Comparison of ENCODE assay signal across 32 mouse cellular contexts in the genomic region with DNA sequence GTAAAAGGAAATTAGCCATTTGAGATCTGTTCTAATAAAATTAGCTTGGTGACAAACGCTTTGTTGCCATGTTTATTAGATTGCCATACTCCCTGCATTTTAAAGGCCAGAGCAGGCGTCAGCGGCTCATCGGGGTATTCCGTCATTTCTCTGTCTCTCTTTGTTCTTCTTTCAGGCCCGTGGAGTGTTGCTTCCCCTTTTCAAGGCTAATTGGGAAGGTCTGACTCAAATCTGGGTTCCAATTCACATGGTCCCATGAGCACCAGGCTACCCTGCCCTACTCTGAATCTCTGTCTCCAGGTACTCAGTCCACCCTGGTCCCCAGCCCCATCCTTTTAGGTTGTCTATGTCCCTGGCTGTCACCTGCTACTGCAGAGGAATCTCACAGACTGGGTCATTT.
"Had no signal": no experiment of that assay in that cellular context is flagged by ENCODE, and none has a peak within 500 bp of the region (broad histone marks: within the 10 kb centered on the region; RNA-seq: fewer than 3 reads in every experiment).

No protein-coding gene starts in this region.

- H3K4me3 ChIP-seq: limb, embryonic 10.5 days; limb, embryonic 12.5 days; limb, embryonic 13.5 days; limb, embryonic 15.5 days; liver, embryonic 12.5 days; liver, embryonic 13.5 days; liver, embryonic 15.5 days; lung, embryonic 15.5 days; megakaryocyte, embryonic 14.5 days; midbrain, embryonic 10.5 days; midbrain, embryonic 12.5 days; midbrain, embryonic 13.5 days; midbrain, embryonic 15.5 days; myocyte; neural tube, embryonic 12.5 days had no signal

- H3K36me3 ChIP-seq: limb, embryonic 10.5 days; limb, embryonic 12.5 days; limb, embryonic 13.5 days; limb, embryonic 15.5 days; liver, embryonic 12.5 days; liver, embryonic 13.5 days; liver, embryonic 15.5 days; lung, embryonic 15.5 days; midbrain, embryonic 10.5 days; midbrain, embryonic 12.5 days; midbrain, embryonic 13.5 days; midbrain, embryonic 15.5 days; neural tube, embryonic 12.5 days had no signal

- H3K9ac ChIP-seq: limb, embryonic 12.5 days; limb, embryonic 13.5 days; limb, embryonic 15.5 days; liver, embryonic 12.5 days; liver, embryonic 13.5 days; liver, embryonic 14.5 days; liver, embryonic 15.5 days; liver, postnatal 0 days; lung, embryonic 14.5 days; lung, embryonic 15.5 days; midbrain, embryonic 12.5 days; midbrain, embryonic 13.5 days; midbrain, embryonic 15.5 days; neural tube, embryonic 12.5 days had no signal

- DNase-seq: left cerebral cortex, postnatal 4 days; liver; liver, embryonic 13.5 days; liver, postnatal 0 days; lung, adult 18-20 months; lung, adult 2 months; lung, embryonic 14.5 days; lung, postnatal 10 days; lung, postnatal 14 days; lung, postnatal 36 days; lung, postnatal 4 days; midbrain, embryonic 14.5 days had no signal

- H3K27me3 ChIP-seq: limb, embryonic 15.5 days; liver, embryonic 12.5 days; liver, embryonic 13.5 days; liver, embryonic 15.5 days; lung, embryonic 15.5 days; megakaryocyte, embryonic 14.5 days; midbrain, embryonic 13.5 days; midbrain, embryonic 15.5 days; neural tube, embryonic 12.5 days had no signal

- H3K27ac ChIP-seq: limb, embryonic 10.5 days; limb, embryonic 12.5 days; limb, embryonic 13.5 days; limb, embryonic 15.5 days; liver, embryonic 12.5 days; liver, embryonic 13.5 days; liver, embryonic 14.5 days; liver, embryonic 15.5 days; lung, embryonic 15.5 days; macrophage; midbrain, embryonic 10.5 days; midbrain, embryonic 12.5 days; midbrain, embryonic 13.5 days; midbrain, embryonic 15.5 days; neural tube, embryonic 12.5 days had no signal

- H3K9me3 ChIP-seq: limb, embryonic 10.5 days; limb, embryonic 12.5 days; limb, embryonic 13.5 days; limb, embryonic 15.5 days; liver, embryonic 12.5 days; liver, embryonic 13.5 days; liver, embryonic 15.5 days; lung, embryonic 15.5 days; megakaryocyte, embryonic 14.5 days; midbrain, embryonic 10.5 days; midbrain, embryonic 12.5 days; midbrain, embryonic 13.5 days; midbrain, embryonic 15.5 days; neural tube, embryonic 12.5 days had no signal

- H3K4me2 ChIP-seq: limb, embryonic 12.5 days; limb, embryonic 13.5 days; limb, embryonic 15.5 days; liver, embryonic 11.5 days; liver, embryonic 12.5 days; liver, embryonic 13.5 days; liver, embryonic 15.5 days; lung, embryonic 14.5 days; lung, embryonic 15.5 days; midbrain, embryonic 11.5 days; midbrain, embryonic 12.5 days; midbrain, embryonic 13.5 days; midbrain, embryonic 15.5 days; neural tube, embryonic 12.5 days had no signal

- ATAC-seq: liver, embryonic 12.5 days; liver, postnatal 0 days; lung, postnatal 0 days; midbrain, embryonic 13.5 days; midbrain, embryonic 15.5 days; midbrain, embryonic 16.5 days had no signal

- H3K4me1 ChIP-seq: liver, embryonic 12.5 days; liver, embryonic 13.5 days; liver, embryonic 15.5 days; lung, embryonic 15.5 days; megakaryocyte, embryonic 14.5 days had no signal
